Mouse (Mus musculus): ENCODE results near the gene Sox1. TPM values are rescaled to one million over a fixed set of nuclear protein-coding genes. Genes with fewer than 3 reads are reported as not detected.
A peak's percentile ranks its signal among the peaks of the same experiment; 100 is the strongest.

Sox1 gene
- polyA plus RNA-seq, 1 experiment from 2014 or later = not detected

DNA sequence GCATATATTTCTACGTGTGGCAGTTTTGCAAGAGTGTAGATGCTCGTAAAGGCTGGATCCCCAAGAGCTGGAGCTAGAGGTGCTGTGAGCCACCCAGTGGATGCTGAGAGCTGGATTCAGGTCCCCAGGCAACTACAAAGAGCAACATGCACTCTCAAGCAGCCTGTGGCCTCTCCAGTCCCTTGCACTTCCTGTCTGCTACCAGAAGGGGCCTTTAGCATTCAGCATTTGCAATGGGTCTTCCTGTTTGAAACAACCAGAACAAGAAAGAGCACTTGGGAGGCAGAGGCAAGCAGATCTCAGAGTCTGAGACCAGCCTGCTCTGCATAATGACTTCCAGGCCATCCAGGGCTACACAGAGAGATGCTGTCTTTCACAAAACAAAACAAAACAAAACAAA, 25.4 kb downstream of the Sox1 start:
- no peak overlapping the region for H3K4me3 ChIP-seq (ENCODE audit: low read length)
- H3K4me1 ChIP-seq (ENCODE audit: insufficient read depth, low read length) = no peaks in the 10 kb centered on the region
- WGBS = 66% methylated on average over 2 of the region's 2 CpGs
- no peak for ATAC-seq (ENCODE audit: low FRiP score, low TSS enrichment)
- H3K9me3 ChIP-seq (ENCODE audit: low read length) = no peaks in the 10 kb centered on the region
- H3K36me3 ChIP-seq (ENCODE audit: insufficient read depth, low read length) = no peaks in the 10 kb centered on the region
- no peak overlapping the region for H3K9ac ChIP-seq (replicated peaks; ENCODE audit: low read length)
- no peak overlapping the region for H3K27ac ChIP-seq (ENCODE audit: low read length)
- peaks cover 41% of the 10 kb centered on the region for H3K27me3 ChIP-seq (ENCODE audit: insufficient read depth, low read length)
- no peak overlapping the region for H3K4me2 ChIP-seq (replicated peaks; ENCODE audit: low read depth, low read length)

DNA sequence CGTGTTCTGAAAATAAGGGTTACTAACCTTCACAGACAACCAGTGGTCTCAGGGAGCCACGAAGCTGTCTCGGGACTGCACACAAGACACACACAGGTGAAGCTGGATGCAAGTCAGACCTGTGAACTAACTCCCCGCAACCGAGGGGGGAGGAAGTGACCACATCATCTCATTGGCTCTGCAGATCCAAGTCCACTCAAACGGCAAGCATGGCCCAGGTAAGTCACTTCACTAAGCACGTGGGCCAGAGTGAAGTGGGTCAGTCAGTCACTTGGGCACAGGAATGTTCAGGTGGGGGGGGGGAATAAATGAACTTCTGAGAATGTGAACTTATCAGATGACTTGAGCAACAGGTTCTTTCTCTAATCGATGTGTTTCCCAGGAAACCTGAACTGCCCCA, 30.8 kb downstream of the Sox1 start:
- H3K36me3 ChIP-seq (ENCODE audit: insufficient read depth, low read length) = no peaks in the 10 kb centered on the region
- peaks cover 12% of the 10 kb centered on the region for H3K4me1 ChIP-seq (ENCODE audit: insufficient read depth, low read length)
- H3K27me3 ChIP-seq (ENCODE audit: insufficient read depth, low read length) = peaks cover 71% of the 10 kb centered on the region
- no peak overlapping the region for H3K9ac ChIP-seq (replicated peaks; ENCODE audit: low read length)
- H3K9me3 ChIP-seq (ENCODE audit: low read length) = no peaks in the 10 kb centered on the region
- H3K4me2 ChIP-seq (replicated peaks; ENCODE audit: low read depth, low read length) = no peak overlapping the region
- 83% methylated on average over 8 of the region's 8 CpGs for WGBS
- no peak overlapping the region for H3K27ac ChIP-seq (ENCODE audit: low read length)
- no peak for ATAC-seq (ENCODE audit: low FRiP score, low TSS enrichment)
- H3K4me3 ChIP-seq (ENCODE audit: low read length) = no peak overlapping the region

GRCm38 (mm10) chr8:12427346-12427745, 32.3 kb downstream of the Sox1 start:
- no peak overlapping the region for H3K9ac ChIP-seq (replicated peaks; ENCODE audit: low read length)
- H3K4me3 ChIP-seq (ENCODE audit: low read length) = no peak overlapping the region
- no peak overlapping the region for H3K4me2 ChIP-seq (replicated peaks; ENCODE audit: low read depth, low read length)
- 81% methylated on average over 9 of the region's 9 CpGs for WGBS
- H3K27ac ChIP-seq (ENCODE audit: low read length) = no peak overlapping the region
- no peak for ATAC-seq (ENCODE audit: low FRiP score, low TSS enrichment)
- H3K4me1 ChIP-seq (ENCODE audit: insufficient read depth, low read length) = peaks cover 17% of the 10 kb centered on the region
- H3K27me3 ChIP-seq (ENCODE audit: insufficient read depth, low read length) = peaks cover 85% of the 10 kb centered on the region
- H3K9me3 ChIP-seq (ENCODE audit: low read length) = no peaks in the 10 kb centered on the region
- H3K36me3 ChIP-seq (ENCODE audit: insufficient read depth, low read length) = no peaks in the 10 kb centered on the region

- Histone ChIP-seq H3K9me3 (ENCODE audit: low read length) (no peaks in the 10 kb centered on the region), H3K27me3 (ENCODE audit: insufficient read depth, low read length) (peaks cover 93% of the 10 kb centered on the region), H3K4me3 (ENCODE audit: low read length) (no peak overlapping the region), H3K4me1 (ENCODE audit: insufficient read depth, low read length) (peaks cover 17% of the 10 kb centered on the region), H3K27ac (ENCODE audit: low read length) (no peak overlapping the region), H3K4me2 (replicated peaks; ENCODE audit: low read depth, low read length) (0 out of 2 replicates have a peak overlapping the region, but pooled peaks have one; percentile 19), H3K36me3 (ENCODE audit: insufficient read depth, low read length) (no peaks in the 10 kb centered on the region), H3K9ac (replicated peaks; ENCODE audit: low read length) (no peak overlapping the region)
- no peak; the same call in 1 of the 2 replicates for ATAC-seq (ENCODE audit: low FRiP score, low TSS enrichment)
- 22% methylated on average over 26 of the region's 26 CpGs for WGBS
Observed at GRCm38 (mm10) chr8:12427886-12428799, 33.0 kb downstream of the Sox1 start.

DNA sequence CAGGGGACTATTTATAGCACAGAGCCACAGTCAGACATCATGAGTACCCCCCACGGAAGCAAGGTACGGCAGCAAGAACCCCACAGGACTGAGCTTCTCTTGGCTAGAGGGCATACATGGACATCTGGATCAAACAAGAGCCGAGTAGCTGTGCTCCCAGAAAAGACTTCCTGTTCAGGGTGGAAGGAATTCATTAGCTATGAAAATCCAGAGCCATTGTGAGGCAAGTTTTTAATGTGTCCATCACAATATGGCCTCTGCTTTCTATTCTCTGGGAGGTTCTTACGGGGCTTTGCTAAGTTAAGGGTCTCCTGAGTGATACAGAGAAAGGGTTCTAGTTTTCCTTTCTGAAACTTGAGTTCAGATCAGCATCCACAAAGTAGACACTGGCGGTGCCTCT, 33.8 kb downstream of the Sox1 start:
- 32% methylated on average over 5 of the region's 5 CpGs for WGBS
- no peak overlapping the region for H3K27ac ChIP-seq (ENCODE audit: low read length)
- no peak for ATAC-seq (ENCODE audit: low FRiP score, low TSS enrichment)
- H3K36me3 ChIP-seq (ENCODE audit: insufficient read depth, low read length) = no peaks in the 10 kb centered on the region
- H3K4me3 ChIP-seq (ENCODE audit: low read length) = no peak overlapping the region
- peaks cover 17% of the 10 kb centered on the region for H3K4me1 ChIP-seq (ENCODE audit: insufficient read depth, low read length)
- no peak overlapping the region for H3K9ac ChIP-seq (replicated peaks; ENCODE audit: low read length)
- no peaks in the 10 kb centered on the region for H3K9me3 ChIP-seq (ENCODE audit: low read length)
- H3K4me2 ChIP-seq (replicated peaks; ENCODE audit: low read depth, low read length) = no peak overlapping the region
- peaks cover 98% of the 10 kb centered on the region for H3K27me3 ChIP-seq (ENCODE audit: insufficient read depth, low read length)

GRCm38 (mm10) chr8:12429601-12430172, 34.6 kb downstream of the Sox1 start:
- WGBS = 10% methylated on average over 9 of the region's 9 CpGs
- Histone ChIP-seq H3K4me3 (ENCODE audit: low read length) (no peak overlapping the region), H3K9me3 (ENCODE audit: low read length) (no peaks in the 10 kb centered on the region)

DNA sequence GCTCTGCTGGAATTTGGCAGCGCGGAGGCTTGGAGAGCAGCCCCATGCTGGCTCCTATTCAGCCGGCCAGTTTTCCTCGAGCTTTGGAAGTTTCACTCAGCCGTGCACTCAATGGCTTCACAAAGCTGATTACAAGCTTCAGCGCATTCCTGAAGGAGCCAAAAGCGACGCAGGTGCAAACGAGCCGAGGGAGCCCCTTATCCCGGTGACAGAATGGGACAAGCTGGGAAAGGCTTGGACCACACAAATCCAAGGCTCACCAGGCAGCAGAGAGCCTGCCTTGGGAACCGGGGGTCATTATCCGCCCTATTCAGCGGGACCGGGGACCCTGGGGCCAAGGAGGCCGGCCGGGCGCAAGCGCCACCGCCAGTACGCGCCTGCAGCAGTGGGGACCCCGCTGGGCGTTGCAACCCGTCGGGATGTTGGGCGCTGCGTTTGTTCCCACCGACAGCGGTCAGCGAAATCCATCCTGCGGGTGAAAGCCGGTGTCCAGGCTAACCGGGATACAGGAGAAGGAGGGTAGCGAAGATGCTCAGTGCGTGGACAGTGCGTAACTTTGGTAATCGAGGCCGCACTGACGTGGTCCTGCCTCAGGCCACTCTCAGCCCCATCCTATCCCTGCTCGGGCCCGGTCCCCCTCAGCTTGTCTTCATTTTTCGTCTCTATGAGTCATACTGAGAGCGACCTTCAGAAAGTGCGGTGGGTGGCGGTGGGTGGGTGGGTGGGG, 35.2 kb downstream of the Sox1 start:
- H3K27me3 ChIP-seq (ENCODE audit: insufficient read depth, low read length) = peaks cover 93% of the 10 kb centered on the region
- H3K36me3 ChIP-seq (ENCODE audit: insufficient read depth, low read length) = no peaks in the 10 kb centered on the region
- WGBS = under 1% methylated on average over 46 of the region's 46 CpGs
- peak overlapping the region; percentile 24; the same call in 1 of the 2 replicates for H3K4me2 ChIP-seq (replicated peaks; ENCODE audit: low read depth, low read length)
- no peaks in the 10 kb centered on the region for H3K9me3 ChIP-seq (ENCODE audit: low read length)
- peaks cover 17% of the 10 kb centered on the region for H3K4me1 ChIP-seq (ENCODE audit: insufficient read depth, low read length)
- peak; percentile 40; the same call in 1 of the 2 replicates for ATAC-seq (ENCODE audit: low FRiP score, low TSS enrichment)
- no peak overlapping the region for H3K27ac ChIP-seq (ENCODE audit: low read length)
- peak overlapping the region; percentile 20; the same call in 1 of the 2 replicates for H3K4me3 ChIP-seq (ENCODE audit: low read length)
- no peak overlapping the region for H3K9ac ChIP-seq (replicated peaks; ENCODE audit: low read length)

More at GRCm38 (mm10) chr8:12429601-12430172, 34.6 kb downstream of the Sox1 start:
- Histone ChIP-seq H3K36me3 (ENCODE audit: insufficient read depth, low read length) (no peaks in the 10 kb centered on the region), H3K9ac (replicated peaks; ENCODE audit: low read length) (no peak overlapping the region), H3K27ac (ENCODE audit: low read length) (no peak overlapping the region), H3K27me3 (ENCODE audit: insufficient read depth, low read length) (peaks cover 97% of the 10 kb centered on the region), H3K4me2 (replicated peaks; ENCODE audit: low read depth, low read length) (no peak overlapping the region), H3K4me1 (ENCODE audit: insufficient read depth, low read length) (peaks cover 17% of the 10 kb centered on the region)
- ATAC-seq (ENCODE audit: low FRiP score, low TSS enrichment) = no peak

- 2% methylated on average over 51 of the region's 51 CpGs for WGBS
- ATAC-seq (ENCODE audit: low FRiP score, low TSS enrichment) = peak; percentile 62
- no peaks in the 10 kb centered on the region for H3K36me3 ChIP-seq (ENCODE audit: insufficient read depth, low read length)
- H3K27ac ChIP-seq (ENCODE audit: low read length) = no peak overlapping the region
- peak overlapping the region; percentile 24 for H3K4me2 ChIP-seq (replicated peaks; ENCODE audit: low read depth, low read length)
- no peaks in the 10 kb centered on the region for H3K9me3 ChIP-seq (ENCODE audit: low read length)
- peaks cover 17% of the 10 kb centered on the region for H3K4me1 ChIP-seq (ENCODE audit: insufficient read depth, low read length)
- no peak overlapping the region for H3K9ac ChIP-seq (replicated peaks; ENCODE audit: low read length)
- H3K27me3 ChIP-seq (ENCODE audit: insufficient read depth, low read length) = peaks cover 87% of the 10 kb centered on the region
- H3K4me3 ChIP-seq (ENCODE audit: low read length) = peak overlapping the region; percentile 20; the same call in 1 of the 2 replicates
Observed at GRCm38 (mm10) chr8:12430900-12431737, 36.0 kb downstream of the Sox1 start.

GRCm38 (mm10) chr8:12431738-12432055, 36.6 kb downstream of the Sox1 start:
- Histone ChIP-seq H3K9ac (replicated peaks; ENCODE audit: low read length) (no peak overlapping the region), H3K27me3 (ENCODE audit: insufficient read depth, low read length) (peaks cover 81% of the 10 kb centered on the region), H3K36me3 (ENCODE audit: insufficient read depth, low read length) (no peaks in the 10 kb centered on the region), H3K4me1 (ENCODE audit: insufficient read depth, low read length) (peaks cover 17% of the 10 kb centered on the region), H3K9me3 (ENCODE audit: low read length) (no peaks in the 10 kb centered on the region), H3K4me2 (replicated peaks; ENCODE audit: low read depth, low read length) (no peak overlapping the region), H3K27ac (ENCODE audit: low read length) (no peak overlapping the region), H3K4me3 (ENCODE audit: low read length) (no peak overlapping the region)
- ATAC-seq (ENCODE audit: low FRiP score, low TSS enrichment) = no peak
- 54% methylated on average over 6 of the region's 6 CpGs for WGBS
